Mouse (Mus musculus) myocyte (in vitro differentiated cells): ENCODE data around the gene 1700003F12Rik.

Experiments
- CEBPB ChIP-seq: IDR thresholded peaks from 2 replicates; pipeline ENCODE4 v1.6.1; 2011; ENCODE audit warnings: mild to moderate bottlenecking, moderate library complexity; ENCODE audit not compliant: poor library complexity, insufficient read depth, severe bottlenecking
- E2F4 ChIP-seq: IDR thresholded peaks from one replicate; pipeline ENCODE4 v1.6.1; 2011; ENCODE audit warnings: mild to moderate bottlenecking, control low read depth, moderate library complexity; ENCODE audit not compliant: insufficient read depth
- MAX ChIP-seq: IDR thresholded peaks from one replicate; pipeline ENCODE4 v1.6.1; 2011; ENCODE audit warnings: low read depth, mild to moderate bottlenecking, control low read depth
- MYOD1 ChIP-seq, 3 experiments: IDR thresholded peaks; one replicate each; pipeline ENCODE4 v1.6.1; 2011; ENCODE audit warnings: control low read depth in 2 of 3, low read depth in 2 of 3, mild to moderate bottlenecking in 2 of 3, moderate library complexity in 1 of 3; ENCODE audit not compliant: insufficient read length in 2 of 3, control insufficient read depth in 1 of 3
- MYOG ChIP-seq, 3 experiments: IDR thresholded peaks; one replicate each; pipeline ENCODE4 v1.6.1; 2011; ENCODE audit warnings: control low read depth in 2 of 3, low read depth in 2 of 3, mild to moderate bottlenecking in 2 of 3; ENCODE audit not compliant: insufficient read length in 2 of 3, control insufficient read depth in 1 of 3, insufficient read depth in 1 of 3
- POLR2A ChIP-seq: IDR thresholded peaks from one replicate; pipeline ENCODE4 v1.6.1; 2011; ENCODE audit warnings: low read depth, mild to moderate bottlenecking, control low read depth, moderate library complexity; ENCODE audit not compliant: insufficient read length
- POLR2AphosphoS2 ChIP-seq: IDR thresholded peaks from one replicate; pipeline ENCODE4 v1.6.1; 2011; ENCODE audit warnings: low read depth, control low read depth; ENCODE audit not compliant: insufficient read length
- REST ChIP-seq: IDR thresholded peaks from one replicate; pipeline ENCODE4 v1.6.1; 2011; ENCODE audit warnings: mild to moderate bottlenecking, control low read depth, moderate library complexity; ENCODE audit not compliant: insufficient read depth, insufficient read length
- TCF3 ChIP-seq: IDR thresholded peaks from one replicate; pipeline ENCODE4 v1.6.1; 2011; ENCODE audit warnings: low read depth, control low read depth; ENCODE audit not compliant: insufficient read length
- USF1 ChIP-seq: IDR thresholded peaks from one replicate; pipeline ENCODE4 v1.6.1; 2011; ENCODE audit warnings: low read depth, mild to moderate bottlenecking, control low read depth, moderate library complexity

- TF ChIP-seq POLR2A (peak; percentile 64), MYOG (IDR thresholded peaks at IDR 0.05; ENCODE audit: control insufficient read depth in 1 of 3, insufficient read depth in 1 of 3, insufficient read length in 2 of 3, low read depth in 2 of 3) (peak in 2 of 3 experiments; percentile 20 to 26), POLR2AphosphoS2 (peak; percentile 73), USF1 (no peak), CEBPB (no peak), REST (no peak), TCF3 (no peak), MAX (no peak), MYOD1 (IDR thresholded peaks at IDR 0.05; ENCODE audit: control insufficient read depth in 1 of 3, insufficient read length in 2 of 3, low read depth in 2 of 3) (peak in 2 of 3 experiments; percentile 59 to 77), E2F4 (no peak)
These were observed 2.4 kb downstream of the 1700003F12Rik start for GRCm38 (mm10) chr2:154549127-154549885.
